9 mouse cellular contexts compared by ENCODE assay signal in the genomic region with DNA sequence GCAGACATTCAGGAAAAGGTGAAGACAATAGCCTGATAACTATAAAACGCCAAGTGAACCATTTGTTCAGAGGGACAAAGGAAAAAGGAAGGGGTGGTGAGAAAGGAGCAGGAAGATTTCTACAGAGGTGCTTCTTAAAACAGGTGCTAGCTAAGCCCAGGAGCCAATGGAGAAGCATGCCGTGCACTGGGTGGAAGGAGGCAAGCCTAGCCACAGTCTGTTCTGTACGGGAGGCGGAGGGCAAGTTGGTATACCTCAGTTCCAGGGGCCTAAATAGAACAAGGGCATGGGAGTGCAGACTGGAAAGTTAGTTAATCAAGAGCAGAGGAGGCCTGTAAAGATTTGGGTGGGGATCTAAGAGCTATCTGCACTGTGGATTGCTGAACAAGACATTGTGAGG. TPM values are rescaled to one million over a fixed set of nuclear protein-coding genes. Genes with fewer than 3 reads are reported as not detected.
DNase-seq lines count a peak whose midpoint lies in the region; ATAC-seq and TF ChIP-seq lines count a peak whose summit lies in the region.
"Had no signal": no experiment of that assay in that cellular context is flagged by ENCODE, and none has a peak within 500 bp of the region (broad histone marks: within the 10 kb centered on the region; RNA-seq: fewer than 3 reads in every experiment).

No protein-coding gene starts in this region.

- no peaks in the 10 kb centered on the region for H3K9me3 ChIP-seq in erythroblast, embryonic 14.5 days (ENCODE audit: control insufficient read depth, low read length)
- no peaks in the 10 kb centered on the region for H3K9me3 ChIP-seq in hindbrain, embryonic 11.5 days (ENCODE audit: control insufficient read depth, low read length)
- no peaks in the 10 kb centered on the region for H3K9me3 ChIP-seq in liver, postnatal 0 days (ENCODE audit: low read length)

- ATAC-seq in erythroblast, adult 5-6 weeks (replicated peaks; ENCODE audit: low FRiP score, poor library complexity, severe bottlenecking): no peak
- ATAC-seq in hindbrain, embryonic 11.5 days (ENCODE audit: low FRiP score): no peak
- ATAC-seq in liver, postnatal 0 days: no peak
- ATAC-seq: Patski had no signal

- peak overlapping the region; percentile 97 for H3K4me3 ChIP-seq in erythroblast, embryonic 14.5 days (replicated peaks)
- peak overlapping the region; percentile 98 for H3K4me3 ChIP-seq in hindbrain, embryonic 11.5 days (ENCODE audit: low read depth, low read length)
- H3K4me3 ChIP-seq in liver, postnatal 0 days (ENCODE audit: low read depth, low read length): peak overlapping the region; percentile 90

- DNase-seq in brain, embryonic 14.5 days (ENCODE audit: low read depth): peak; percentile 52
- DNase-seq in hindbrain, embryonic 11.5 days (ENCODE audit: low spot score): peak; percentile 30
- DNase-seq in liver, postnatal 0 days: no peak
- DNase-seq in thymus, postnatal 0 days (ENCODE audit: low spot score): peak; percentile 55
- no peak for DNase-seq in layer of hippocampus, adult 11-12 months (ENCODE audit: low spot score)
- no peak for DNase-seq in layer of hippocampus, postnatal 25 days (ENCODE audit: extremely low spot score in 1 of 2, low spot score in 1 of 2)

- TF ChIP-seq POLR2A in brain, embryonic 14.5 days (IDR thresholded peaks at IDR 0.05; ENCODE audit: borderline replicate concordance, extremely low read depth, insufficient read depth, insufficient read length, poor library complexity, severe bottlenecking): no peak

- peaks cover 42% of the 10 kb centered on the region for H3K4me1 ChIP-seq in erythroblast, embryonic 14.5 days (ENCODE audit: control insufficient read depth)
- H3K4me1 ChIP-seq in hindbrain, embryonic 11.5 days (replicated peaks; ENCODE audit: control insufficient read depth, insufficient read depth, low read length): no peaks in the 10 kb centered on the region; the same call in 1 of the 2 replicates
- H3K4me1 ChIP-seq in liver, postnatal 0 days (ENCODE audit: insufficient read depth): peaks cover 16% of the 10 kb centered on the region

- no peak overlapping the region for H3K27ac ChIP-seq in hindbrain, embryonic 11.5 days (ENCODE audit: low read depth, low read length)
- H3K27ac ChIP-seq in liver, postnatal 0 days (ENCODE audit: low read depth): no peak overlapping the region

- H3K9ac ChIP-seq in hindbrain, embryonic 11.5 days (ENCODE audit: low read depth, low read length): peak overlapping the region; percentile 55
- peak overlapping the region; percentile 42 for H3K9ac ChIP-seq in liver, postnatal 0 days (replicated peaks)

- 8% methylated on average over 4 of the region's 4 CpGs for WGBS in hindbrain, embryonic 11.5 days
- 17% methylated on average over 4 of the region's 4 CpGs for WGBS in liver, postnatal 0 days (ENCODE audit: insufficient replicate concordance)

- H3K4me2 ChIP-seq in hindbrain, embryonic 11.5 days (replicated peaks; ENCODE audit: low read depth, low read length): peak overlapping the region; percentile 77
- peak overlapping the region; percentile 96 for H3K4me2 ChIP-seq in liver, postnatal 0 days (ENCODE audit: low read depth, low read length)

- TF ChIP-seq CTCF in brain, embryonic 14.5 days (IDR thresholded peaks at IDR 0.05; ENCODE audit: borderline replicate concordance, extremely low read depth, insufficient read depth, insufficient read length): no peak
- TF ChIP-seq CTCF in liver, postnatal 0 days (IDR thresholded peaks at IDR 0.05; ENCODE audit: low read depth): no peak

- H3K27me3 ChIP-seq in erythroblast, embryonic 14.5 days (ENCODE audit: control insufficient read depth): no peaks in the 10 kb centered on the region
- no peaks in the 10 kb centered on the region for H3K27me3 ChIP-seq in hindbrain, embryonic 11.5 days (ENCODE audit: control insufficient read depth, insufficient read depth, low read length)
- H3K27me3 ChIP-seq in liver, postnatal 0 days (ENCODE audit: insufficient read depth, low read length): no peaks in the 10 kb centered on the region
- H3K27me3 ChIP-seq: Patski had no signal

- H3K36me3 ChIP-seq in erythroblast, embryonic 14.5 days (ENCODE audit: control insufficient read depth): peaks cover 40% of the 10 kb centered on the region
- no peaks in the 10 kb centered on the region for H3K36me3 ChIP-seq in hindbrain, embryonic 11.5 days (ENCODE audit: control insufficient read depth, insufficient read depth, low read length)
- no peaks in the 10 kb centered on the region for H3K36me3 ChIP-seq in liver, postnatal 0 days (replicated peaks; ENCODE audit: insufficient read depth, low read length)

- TF ChIP-seq EP300 in liver, postnatal 0 days (IDR thresholded peaks at IDR 0.05; ENCODE audit: low read depth): no peak

RNA-seq across cellular contexts. Expression of gene Gsk3b, which starts 3.8 kb away (rescaled TPM):
- 0.69 and 0.74 TPM in 2 replicates for polyA plus RNA-seq in erythroblast, embryonic 14.5 days (2012)
- 13.1 and 17.1 TPM in 2 replicates for total RNA-seq in erythroblast, adult 5-6 weeks (2015; ENCODE audit: low replicate concordance)
- total RNA-seq in erythroblast, adult 5-6 weeks (2017; ENCODE audit: low replicate concordance): 17.9 and 29.8 TPM in 2 replicates
- polyA plus RNA-seq in brain, embryonic 14.5 days (2012; rRNA removed): 38.4 and 72.8 TPM in 2 replicates
- 132 and 172 TPM in 2 replicates for polyA plus RNA-seq in hindbrain, embryonic 11.5 days (2014; fragmentation: Nextera tagmentation; extraction: Ambion mirVana)
- 9.9 and 10.8 TPM in 2 replicates for polyA plus RNA-seq in liver, postnatal 0 days (2015; fragmentation: Nextera tagmentation; extraction: Ambion mirVana)
- 37.9 and 45.6 TPM in 2 replicates for polyA plus RNA-seq in thymus, postnatal 0 days (2015; fragmentation: Nextera tagmentation; extraction: Ambion mirVana)
- 100 to 1,000 TPM; 139 to 153 TPM for total RNA-seq in layer of hippocampus, postnatal 25 days (2021)

Comparison
In these comparisons a context has a peak if more than half of its experiments do, and no peak if none do; other contexts are left out.
1. DNase-seq: peak in brain, embryonic 14.5 days (single experiment), hindbrain, embryonic 11.5 days (single experiment) and thymus, postnatal 0 days (single experiment); none in liver, postnatal 0 days (single experiment), layer of hippocampus, adult 11-12 months (single experiment) and layer of hippocampus, postnatal 25 days (0 of 2).
2. Peak in every context shown above with its lines, with median percentiles within 50 percentile points of each other: H3K4me3 ChIP-seq.